Mouse (Mus musculus) erythroblast, adult 5-6 weeks (primary cell): ENCODE measurements around the gene Cep70. TPM values are rescaled to one million over a fixed set of nuclear protein-coding genes. Genes with fewer than 3 reads are reported as not detected.

ENCODE experiments used
- ATAC-seq: replicated peaks from 2 replicates; pipeline ENCODE4 v1.8.0; 2016; ENCODE audit warnings: moderate number of reproducible peaks, mild to moderate bottlenecking, moderate TSS enrichment, inconsistent platforms; ENCODE audit not compliant: poor library complexity, low FRiP score, severe bottlenecking
- total RNA-seq, 2 experiments: library from RNA; stranded (forward) in 1 of 2; stranded (reverse) in 1 of 2; fragments of 150-400 nt in 1 of 2; fragments of 200-764, 138-1000 nt in 1 of 2; gene quantifications; 2 replicates each; pipeline versions ENCODE4 v1.2.3 to v1.2.4; 2015 to 2017; ENCODE audit warnings: low replicate concordance in 2 of 2

The Cep70 gene
- total RNA-seq (2015; ENCODE audit: low replicate concordance) (36.4 and 37.3 TPM in 2 replicates), total RNA-seq (2017; ENCODE audit: low replicate concordance) (27.1 and 57.4 TPM in 2 replicates)

DNA sequence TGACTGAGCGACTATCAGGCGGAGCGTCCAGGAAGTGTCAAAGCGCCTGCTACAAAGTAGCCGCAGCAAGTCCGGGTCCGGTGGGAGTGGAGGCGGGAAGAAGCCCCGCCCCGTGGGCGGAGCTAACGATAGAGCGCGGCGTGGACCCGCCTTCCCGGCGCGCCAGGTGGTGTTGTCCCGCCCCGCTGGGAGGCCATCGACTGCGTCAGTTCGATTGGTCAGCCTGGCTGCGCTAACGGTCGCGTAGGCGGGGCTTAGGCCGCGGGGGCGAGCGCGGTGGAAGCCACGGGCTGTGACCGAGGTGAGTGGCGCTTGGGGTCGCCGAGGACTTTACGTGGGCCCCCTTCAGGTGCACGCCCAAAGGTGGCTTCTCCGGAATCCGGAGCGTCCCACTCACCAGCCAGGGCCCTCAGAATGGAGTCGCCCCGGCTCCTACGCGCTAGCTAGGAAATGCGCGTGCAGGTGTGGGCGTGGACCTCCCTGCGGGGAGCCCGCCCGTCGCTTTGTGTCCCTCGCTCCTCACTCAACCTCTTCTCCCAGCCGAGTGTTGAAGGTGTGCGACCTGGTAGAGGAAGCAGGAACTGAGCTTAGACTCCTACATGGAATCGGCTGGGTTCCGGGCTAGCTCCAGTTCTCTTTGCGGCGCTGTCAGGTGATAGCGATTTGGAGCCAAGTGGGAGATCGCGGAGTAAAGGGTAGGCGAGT is at the start of gene Cep70:
TSS of gene Cep70 (plus strand) at position 178 of the 705 bp plus-strand sequence.
- peak; percentile 87 for ATAC-seq

DNA sequence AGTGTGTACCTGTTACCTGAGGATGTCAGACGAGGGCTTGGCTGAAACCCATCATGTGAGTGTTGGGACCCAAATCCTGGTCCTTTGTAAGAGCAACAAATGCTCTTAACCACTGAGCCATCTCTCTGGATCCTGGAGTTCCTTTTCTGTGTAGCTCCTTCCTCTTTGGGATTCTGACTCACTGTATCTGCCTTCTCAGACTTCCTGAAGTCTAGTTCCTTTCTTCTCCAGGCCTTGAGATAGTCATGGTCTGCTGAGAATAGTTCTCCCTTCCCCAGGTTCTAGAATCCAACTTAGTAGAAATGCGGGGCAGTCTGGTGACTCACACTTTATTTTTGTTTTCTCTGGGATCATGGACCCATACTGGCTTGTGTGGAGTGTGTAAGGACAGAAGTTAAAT is 30.5 kb upstream of the Cep70 start:
- no peak for ATAC-seq

DNA sequence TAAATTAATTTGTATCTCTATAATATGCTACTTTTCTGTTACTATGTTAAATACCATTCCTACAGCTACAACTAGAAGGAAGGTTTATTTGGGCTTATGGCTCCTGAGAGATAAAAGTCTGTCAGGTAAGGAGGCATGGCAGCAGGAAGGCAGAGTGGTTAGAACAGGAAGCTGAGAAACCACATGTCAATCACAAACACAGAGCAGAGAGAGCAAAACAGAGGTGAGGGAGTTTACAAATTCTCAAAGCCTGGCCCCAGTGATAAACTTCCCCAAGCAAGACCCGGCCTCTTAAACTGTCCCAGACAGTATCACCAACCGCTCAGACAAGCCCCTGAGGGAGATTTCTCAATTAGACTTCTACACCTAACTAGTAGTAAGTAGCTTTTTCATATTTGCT is 27.0 kb upstream of the Cep70 start:
- ATAC-seq = no peak

- no peak for ATAC-seq
These were observed 25.0 kb upstream of the Cep70 start for GRCm38 (mm10) chr9:99217999-99218719.

DNA sequence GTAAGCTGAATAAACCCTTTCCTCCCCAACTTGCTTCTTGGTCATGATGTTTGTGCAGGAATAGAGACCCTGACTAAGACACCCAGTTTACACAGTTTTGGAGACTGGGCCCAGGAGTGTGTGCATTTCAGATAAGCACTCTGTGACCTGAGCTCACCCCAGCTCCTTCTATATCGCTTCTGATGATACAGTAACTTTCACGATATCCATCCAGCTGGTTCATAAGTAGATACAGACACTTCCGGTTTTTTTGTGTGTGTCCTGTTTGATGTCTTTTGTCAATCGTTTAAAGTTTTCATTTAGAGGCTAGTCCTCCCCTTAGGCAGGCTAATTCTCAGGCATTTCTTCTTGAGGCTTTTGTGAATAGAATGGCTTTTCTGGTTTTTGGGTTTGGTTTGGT is 21.5 kb upstream of the Cep70 start:
- no peak for ATAC-seq

- ATAC-seq = no peak
These were observed 18.6 kb upstream of the Cep70 start for GRCm38 (mm10) chr9:99224583-99224982.

DNA sequence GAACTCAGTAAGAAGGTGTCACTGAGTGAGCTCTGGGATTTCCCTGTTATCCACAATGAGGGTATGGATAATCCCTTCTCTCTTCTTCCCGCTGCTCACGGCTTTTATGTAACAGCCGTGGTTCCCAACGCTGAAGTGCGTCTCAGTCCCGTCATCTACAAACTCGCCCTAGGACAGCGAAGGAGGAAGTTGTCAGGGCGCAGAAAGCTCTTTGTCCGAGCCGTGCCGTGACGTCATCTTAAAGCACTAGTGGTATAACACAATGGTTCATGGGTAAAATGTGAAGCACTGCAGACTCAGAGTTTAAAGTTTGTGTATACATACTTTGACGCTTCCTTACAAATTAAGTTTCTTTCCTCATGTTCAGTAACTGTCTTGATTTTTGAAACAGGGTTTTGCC is 13.7 kb upstream of the Cep70 start:
- no peak for ATAC-seq

DNA sequence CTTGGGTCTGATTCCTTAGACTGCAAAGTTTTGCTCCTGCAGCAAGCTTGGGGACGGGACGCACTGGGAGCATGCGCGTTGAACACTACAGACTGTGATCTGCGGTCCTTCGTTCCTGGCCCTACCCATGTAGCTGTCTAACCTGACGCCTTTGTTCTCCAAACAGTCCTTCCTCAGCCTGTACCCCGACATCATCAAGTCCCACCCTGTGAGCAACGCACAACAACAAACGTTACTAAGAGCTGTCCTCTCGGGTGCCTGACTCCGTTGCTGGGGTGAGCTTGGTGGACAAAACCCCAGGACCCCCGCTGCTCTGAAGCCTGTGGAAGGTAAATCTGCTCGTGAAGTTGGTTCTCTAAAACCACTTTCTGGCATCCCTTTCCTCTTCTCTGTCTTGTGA is 6.0 kb upstream of the Cep70 start, which contains the start of gene Faiml:
TSS of gene Faiml (minus strand) at position 101 of the 400 bp plus-strand sequence.
- no peak for ATAC-seq

- no peak for ATAC-seq
These were observed 4.9 kb upstream of the Cep70 start for GRCm38 (mm10) chr9:99238276-99238675.

- ATAC-seq = no peak
These were observed 3.9 kb upstream of the Cep70 start for GRCm38 (mm10) chr9:99239256-99239655.

GRCm38 (mm10) chr9:99240571-99240970 is 2.6 kb upstream of the Cep70 start:
- ATAC-seq = no peak

DNA sequence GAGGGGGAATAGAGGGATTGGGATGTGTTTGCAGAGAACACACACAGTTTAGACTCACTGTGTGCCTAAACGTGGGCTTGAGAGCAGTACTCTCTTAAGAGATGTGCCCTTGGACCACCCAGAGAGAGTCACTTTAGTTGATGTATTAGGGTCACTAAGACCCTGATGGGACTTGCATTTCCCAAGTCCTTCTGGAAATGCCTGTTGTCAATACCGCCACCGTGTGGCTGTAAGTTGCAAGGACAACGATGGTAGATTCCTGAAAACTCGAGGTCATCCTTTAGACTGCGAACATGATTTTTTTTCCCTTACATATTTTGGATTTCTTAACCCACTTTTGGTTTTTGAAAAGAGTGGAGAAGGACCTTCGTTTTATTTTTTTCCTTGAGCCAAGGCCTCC is 1.1 kb upstream of the Cep70 start:
- ATAC-seq = peak; percentile 28; the same call in 1 of the 2 replicates

DNA sequence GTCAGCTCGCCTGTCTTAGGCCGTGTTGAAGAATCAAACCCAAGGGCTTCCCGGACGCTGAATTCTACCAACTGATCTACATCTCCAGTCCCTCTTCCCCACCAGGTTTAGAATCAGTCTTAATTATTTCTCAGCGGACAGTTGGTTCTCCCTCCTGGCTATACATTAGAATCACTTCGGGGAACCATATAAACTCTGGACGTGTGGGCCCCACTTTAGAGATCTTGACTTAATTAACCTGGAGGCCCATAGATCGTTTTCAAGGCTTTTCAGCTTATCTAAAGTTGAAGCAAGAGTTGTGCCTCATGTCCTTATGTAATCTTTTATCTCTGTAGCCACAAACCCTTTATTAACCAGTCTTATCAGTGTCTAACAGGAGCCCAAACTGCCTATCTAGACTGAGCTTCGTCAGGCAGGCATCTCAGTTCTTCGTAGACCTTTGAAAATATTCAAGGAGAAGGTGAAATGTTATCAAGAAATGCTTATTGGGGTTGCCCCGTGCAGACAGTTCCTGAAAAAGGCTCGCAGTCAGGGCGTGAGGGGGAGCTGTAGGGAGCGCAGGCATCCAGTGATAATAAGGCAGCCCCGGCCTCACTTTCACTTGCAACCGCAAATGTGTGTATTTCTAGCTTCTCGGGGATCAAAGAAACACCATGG is 506 bp upstream of the Cep70 start:
- ATAC-seq = peak; percentile 52

DNA sequence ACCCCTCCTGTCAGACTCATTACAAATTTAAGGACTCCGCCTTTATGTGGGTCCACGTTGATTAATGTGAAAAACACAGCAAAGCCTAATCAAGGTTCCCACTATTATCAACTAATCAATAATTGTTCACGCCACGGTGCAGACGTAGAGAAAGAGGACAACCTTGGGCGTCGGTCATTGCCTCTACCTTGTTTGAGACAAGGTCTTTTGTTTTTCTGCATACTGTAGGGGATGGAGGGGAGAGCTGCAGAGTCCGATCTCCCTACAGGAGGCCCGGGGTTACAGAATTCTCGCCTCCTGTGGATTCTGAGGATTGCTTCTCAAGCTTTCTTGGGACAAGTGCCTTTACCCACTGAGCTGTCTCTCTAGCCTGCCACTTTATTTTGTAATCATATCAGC is 727 bp downstream of the Cep70 start:
- ATAC-seq = 0 out of 2 replicates have a peak, but pooled peaks have one; percentile 1

DNA sequence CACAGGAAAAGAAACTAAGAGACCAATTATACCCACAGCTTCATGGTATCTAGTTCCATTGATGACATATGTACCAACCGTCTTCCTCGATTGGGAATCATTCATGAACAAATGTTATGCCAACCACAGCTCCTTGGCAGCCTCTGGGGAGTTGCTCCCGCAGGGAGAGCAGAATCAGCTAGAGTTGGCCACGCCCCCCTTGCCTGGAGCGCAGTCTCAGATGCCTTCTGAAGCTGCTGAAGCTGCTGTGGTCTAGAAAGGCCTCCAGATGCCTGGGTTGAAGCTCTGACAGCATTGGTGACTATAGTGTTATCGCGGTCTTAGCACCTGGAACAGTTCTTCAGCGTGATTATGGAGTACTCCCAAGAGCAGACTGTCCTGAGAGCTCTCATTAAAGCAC is 5.1 kb downstream of the Cep70 start:
- peak; percentile 80 for ATAC-seq

DNA sequence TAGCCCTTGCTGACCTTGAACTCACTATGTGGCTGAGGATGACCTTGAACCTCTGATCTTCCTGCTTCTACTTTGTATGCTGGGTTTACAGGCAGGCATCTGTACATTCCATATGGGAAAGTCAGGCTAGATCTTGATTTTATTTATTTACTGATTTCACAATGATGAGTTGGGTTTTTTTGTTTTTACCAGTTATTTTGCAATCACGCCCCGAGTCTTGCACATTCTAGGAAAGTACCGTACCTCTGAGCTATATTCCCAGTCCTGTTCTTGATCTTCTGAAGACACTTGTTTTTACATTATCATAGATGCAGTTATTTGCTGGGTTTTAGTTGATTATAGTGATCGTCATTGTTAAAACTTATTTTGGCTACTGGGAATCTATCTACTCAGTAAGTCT is 5.7 kb downstream of the Cep70 start:
- no peak for ATAC-seq

DNA sequence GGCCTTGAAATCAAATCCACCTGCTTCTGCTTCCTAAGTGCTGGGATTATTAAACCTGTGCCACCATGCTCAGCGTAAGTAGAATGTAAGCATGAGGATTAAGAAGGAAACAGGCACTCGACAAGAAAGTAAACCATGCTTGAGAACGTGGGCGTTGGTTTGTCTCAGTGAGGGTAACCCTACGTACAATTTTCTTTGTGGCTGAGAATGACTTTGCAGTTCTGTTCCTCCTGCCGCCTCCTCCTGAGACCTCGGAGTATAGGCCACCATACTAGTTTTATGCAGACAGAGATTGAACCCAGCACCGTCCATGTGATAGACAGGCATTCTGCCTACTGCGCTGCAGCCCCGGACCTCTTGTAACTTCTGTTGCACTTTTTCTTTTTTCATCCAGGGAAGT is 10.7 kb downstream of the Cep70 start:
- ATAC-seq = no peak

DNA sequence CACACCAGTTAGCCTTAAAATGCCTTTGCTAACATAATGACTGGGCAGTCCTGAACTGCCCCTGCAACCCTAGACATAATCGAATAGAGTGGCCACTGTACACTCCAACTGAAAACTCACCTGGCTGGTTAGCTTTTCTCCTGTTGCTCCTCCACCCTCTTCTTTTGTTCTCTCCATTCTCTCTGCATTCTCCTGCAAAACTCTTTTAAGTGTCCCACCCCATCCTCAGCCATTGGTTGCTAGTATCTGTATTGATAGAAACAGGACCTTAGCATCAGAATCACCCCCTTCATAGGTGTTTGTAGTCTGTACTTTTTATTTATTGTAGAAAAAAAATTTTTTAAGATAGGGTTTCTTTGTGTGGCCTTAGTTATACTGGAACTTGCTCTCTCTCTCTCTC is 13.0 kb downstream of the Cep70 start:
- ATAC-seq = peak; percentile 34

GRCm38 (mm10) chr9:99256821-99257220 is 13.7 kb downstream of the Cep70 start:
- ATAC-seq = peak; percentile 95

DNA sequence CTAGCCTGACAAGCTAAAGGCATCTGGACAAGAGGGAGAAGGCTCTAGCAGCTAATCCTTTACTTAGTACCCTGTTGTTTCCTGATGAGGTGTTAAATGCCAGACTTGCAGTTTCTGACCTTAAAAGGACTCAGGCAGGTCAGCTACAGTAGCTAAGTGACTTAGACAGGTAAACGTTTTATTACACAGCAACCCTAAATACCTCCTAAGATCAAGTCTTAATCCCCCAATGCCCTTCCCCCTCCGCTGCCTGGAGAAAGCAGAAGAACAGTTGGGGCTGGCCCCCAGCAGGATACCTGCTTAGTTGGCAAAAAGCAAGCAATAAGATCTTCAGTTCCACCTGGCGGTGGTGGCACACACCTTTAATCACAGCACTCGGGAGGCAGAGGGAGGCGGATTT is 15.7 kb downstream of the Cep70 start:
- ATAC-seq = no peak

GRCm38 (mm10) chr9:99304296-99304695 is 61.1 kb downstream of the Cep70 start:
- no peak for ATAC-seq
